Mouse (Mus musculus) megakaryocyte, embryonic 14.5 days (primary cell): ENCODE data around the gene Gm12216. TPM values are rescaled to one million over a fixed set of nuclear protein-coding genes. Genes with fewer than 3 reads are reported as not detected.

ENCODE experiments used
- H3K27me3 ChIP-seq: replicated peaks from 2 replicates; pipeline ENCODE3; 2012; ENCODE audit warnings: inconsistent platforms
- H3K36me3 ChIP-seq: replicated peaks from 2 replicates; pipeline ENCODE3; 2012; ENCODE audit warnings: low read length, inconsistent platforms, mixed read lengths
- H3K4me1 ChIP-seq: 2 replicates; pipeline ENCODE4 v1.6.1; 2012; ENCODE audit warnings: inconsistent platforms
- H3K4me3 ChIP-seq: replicated peaks from 2 replicates; pipeline ENCODE3; 2012; ENCODE audit warnings: moderate library complexity, mild to moderate bottlenecking, inconsistent platforms
- H3K9me3 ChIP-seq: 2 replicates; pipeline ENCODE4 v1.6.1; 2012; ENCODE audit warnings: inconsistent platforms
- FLI1 ChIP-seq: IDR thresholded peaks from 2 replicates; pipeline ENCODE4 v1.6.1; 2012; ENCODE audit warnings: low read length, inconsistent platforms, mixed read lengths
- GATA1 ChIP-seq: IDR thresholded peaks from 3 replicates; pipeline ENCODE4 v1.6.1; 2012; ENCODE audit warnings: mixed read lengths, low read length, inconsistent platforms, borderline replicate concordance
- polyA plus RNA-seq: library from polyadenylated mRNA; stranded (reverse); fragments of >175 nt; gene quantifications from 2 replicates; pipeline ENCODE4 v1.2.3, GENCODE M21; 2012; ENCODE audit warnings: low replicate concordance; ENCODE audit not compliant: insufficient read depth

The Gm12216 gene
- polyA plus RNA-seq, 1 experiment: not detected

DNA sequence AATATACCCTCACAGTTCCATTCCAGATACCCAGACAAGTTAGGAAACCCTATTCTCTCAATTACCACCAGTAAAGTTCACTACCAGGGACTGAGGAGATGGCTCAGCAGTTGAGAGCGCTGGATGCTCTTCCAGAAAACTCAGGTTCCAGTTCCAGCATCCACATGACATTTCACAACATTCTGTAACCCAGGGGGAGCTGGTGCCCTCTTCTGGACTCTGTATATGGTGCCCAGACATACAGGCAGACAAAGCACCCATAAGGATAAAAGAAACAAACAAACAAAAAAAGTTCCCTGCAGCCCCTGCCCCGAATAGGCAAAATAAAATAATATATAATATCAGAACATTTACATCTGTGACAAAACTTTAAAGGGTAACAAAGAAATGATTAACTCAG is 124.6 kb downstream of the Gm12216 start:
- no peak for TF ChIP-seq FLI1
- TF ChIP-seq GATA1: no peak
- Histone ChIP-seq H3K36me3 (no peaks in the 10 kb centered on the region), H3K4me3 (no peak overlapping the region)

DNA sequence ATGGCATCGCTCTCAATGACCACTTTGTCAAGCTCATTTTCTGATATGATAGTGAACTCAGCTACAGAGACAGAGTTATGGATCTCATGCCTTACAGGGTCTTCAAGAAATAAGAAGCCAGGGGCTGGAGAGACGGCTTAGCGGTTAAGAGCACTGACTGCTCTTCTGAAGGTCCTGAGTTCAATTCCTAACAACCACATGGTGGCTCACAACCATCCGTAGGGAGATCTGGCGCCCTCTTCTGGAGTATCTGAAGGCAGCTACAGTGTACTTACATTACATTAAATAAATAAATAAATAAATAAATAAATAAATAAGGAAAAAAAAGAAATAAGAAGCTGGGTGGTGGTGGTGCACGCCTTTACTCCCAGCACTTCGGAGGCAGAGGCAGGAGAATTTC is 125.2 kb downstream of the Gm12216 start:
- no peaks in the 10 kb centered on the region for H3K27me3 ChIP-seq
- H3K4me1 ChIP-seq: peaks cover 44% of the 10 kb centered on the region
- no peaks in the 10 kb centered on the region for H3K36me3 ChIP-seq
- TF ChIP-seq GATA1 (no peak), FLI1 (no peak)
- H3K9me3 ChIP-seq: no peaks in the 10 kb centered on the region
- no peak overlapping the region for H3K4me3 ChIP-seq

More for the DNA sequence above, 124.6 kb downstream of the Gm12216 start:
- Histone ChIP-seq H3K9me3 (no peaks in the 10 kb centered on the region), H3K27me3 (no peaks in the 10 kb centered on the region), H3K4me1 (peaks cover 40% of the 10 kb centered on the region)

Other genes starting within 250 kb of the Gm12216 start
- not detected in 2 replicates for gene Il4, start 240.6 kb downstream of the Gm12216 start, polyA plus RNA-seq
- 0.17 TPM in 1 of 2 replicates, not detected in the other for gene Il13, start 224.6 kb downstream of the Gm12216 start, polyA plus RNA-seq
- gene Rad50, start 151.9 kb downstream of the Gm12216 start, polyA plus RNA-seq: 2.9 and 3.2 TPM in 2 replicates
- gene Il5, start 138.5 kb downstream of the Gm12216 start, polyA plus RNA-seq: not detected in 2 replicates
- gene Irf1, start 89.2 kb downstream of the Gm12216 start, polyA plus RNA-seq: 5.1 TPM in 1 of 2 replicates, not detected in the other
- gene Gm17334, start 86.1 kb downstream of the Gm12216 start, polyA plus RNA-seq: not detected in 2 replicates
- gene Slc22a5, start 32.4 kb upstream of the Gm12216 start, polyA plus RNA-seq: 2.7 and 4.7 TPM in 2 replicates
- 0.29 TPM in 1 of 2 replicates, not detected in the other for gene Slc22a21, start 121.1 kb upstream of the Gm12216 start, polyA plus RNA-seq
- gene Slc22a4, start 168.8 kb upstream of the Gm12216 start, polyA plus RNA-seq: 0.04 and 5.0 TPM in 2 replicates
- gene Pdlim4, start 209.8 kb upstream of the Gm12216 start, polyA plus RNA-seq: 14.3 TPM in 1 of 2 replicates, not detected in the other
- 0.29 TPM in 1 of 2 replicates, not detected in the other for gene P4ha2, start 240.8 kb upstream of the Gm12216 start, polyA plus RNA-seq